Mouse (Mus musculus): ENCODE measurements around the gene Mug1. TPM values are rescaled to one million over a fixed set of nuclear protein-coding genes. Genes with fewer than 3 reads are reported as not detected.
"Not testable (repeated sequence)": the region's sequence is repeated elsewhere in the genome, so short reads cannot be mapped to it uniquely, and the experiment has no call there.

Mug1 gene
- not detected in 2 replicates for polyA plus RNA-seq (2016; fragmentation: Nextera tagmentation; extraction: Ambion mirVana)

DNA sequence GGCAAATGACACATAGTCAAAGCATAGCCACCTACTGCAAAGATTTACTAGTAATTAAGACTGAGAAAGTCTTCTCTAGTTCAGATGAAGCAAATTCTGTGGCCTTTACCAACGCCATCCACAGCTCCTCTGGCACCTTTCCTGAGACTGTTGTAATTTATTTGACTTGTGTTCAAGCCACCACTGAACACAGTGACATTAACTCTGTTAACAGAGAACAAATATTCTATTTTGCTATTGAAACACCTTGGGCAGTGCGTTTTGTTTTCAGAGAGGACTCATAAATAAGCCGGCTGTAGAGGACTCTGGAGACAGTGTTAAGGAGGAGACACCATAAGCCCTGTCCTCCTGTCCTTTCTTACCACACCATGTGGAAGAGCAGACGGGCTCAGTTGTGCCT, at the start of gene Mug1:
Gene Mug1, plus strand, starts transcription at position 271 of the 400 bp plus-strand sequence.
- H3K27ac ChIP-seq; H3K4me3 ChIP-seq; DNase-seq (ENCODE audit: extremely low spot score, low spot score); H3K27me3 ChIP-seq (ENCODE audit: poor library complexity, severe bottlenecking); H3K4me1 ChIP-seq; H3K36me3 ChIP-seq (replicated peaks): not testable (repeated sequence)
- WGBS = 78% methylated on average over 4 of the region's 4 CpGs
- H3K9me3 ChIP-seq = peaks cover 19% of the 10 kb centered on the region

DNA sequence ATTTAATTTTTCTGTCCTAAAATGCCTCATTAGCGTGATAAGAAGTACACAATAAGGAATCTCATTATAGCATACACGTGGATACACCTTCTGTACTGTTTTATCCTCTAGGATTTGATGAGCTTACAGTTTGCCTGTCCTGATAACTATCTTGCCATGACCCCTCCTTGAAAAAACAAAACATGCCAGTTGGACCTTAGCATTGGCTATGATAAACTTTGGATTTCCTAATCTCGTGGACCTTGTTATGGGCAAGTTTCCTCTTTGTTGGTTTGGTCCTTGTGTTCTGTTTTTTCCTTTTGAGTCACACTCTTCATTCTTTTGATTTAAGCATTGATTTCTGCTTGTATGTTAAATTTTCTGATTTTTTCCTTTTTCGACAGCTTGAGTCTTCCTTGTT, 10.3 kb upstream of the Mug1 start:
- H3K27me3 ChIP-seq (ENCODE audit: poor library complexity, severe bottlenecking) = no peaks in the 10 kb centered on the region
- no peaks in the 10 kb centered on the region for H3K4me1 ChIP-seq
- WGBS = 86% methylated on average over 4 of the region's 4 CpGs
- peaks cover 16% of the 10 kb centered on the region; the same call in 1 of the 2 replicates for H3K9me3 ChIP-seq
- H3K4me3 ChIP-seq = no peak overlapping the region
- DNase-seq (ENCODE audit: extremely low spot score, low spot score) = no peak
- no peaks in the 10 kb centered on the region for H3K36me3 ChIP-seq (replicated peaks)
- H3K27ac ChIP-seq = no peak overlapping the region

DNA sequence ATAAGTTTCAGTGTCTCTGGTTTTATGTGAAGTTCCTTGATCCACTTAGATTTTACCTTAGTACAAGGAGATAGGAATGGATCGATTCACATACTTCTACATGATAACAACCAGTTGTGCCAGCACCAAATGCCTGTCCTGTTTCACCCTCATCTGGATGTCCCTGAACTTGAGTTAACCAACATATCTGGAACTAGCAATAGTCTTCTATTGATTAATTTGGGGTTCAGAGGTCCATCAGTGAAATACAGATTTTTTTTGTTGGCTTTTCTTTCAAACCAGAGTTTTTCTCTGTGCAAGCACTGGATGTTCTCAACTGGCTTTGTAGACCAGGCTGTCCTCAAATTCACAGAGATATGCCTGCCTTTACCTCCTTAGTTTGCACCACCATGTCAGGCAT, 2.0 kb upstream of the Mug1 start:
- Histone ChIP-seq H3K4me1 (no peaks in the 10 kb centered on the region), H3K9me3 (peaks cover 24% of the 10 kb centered on the region), H3K27me3 (ENCODE audit: poor library complexity, severe bottlenecking) (no peaks in the 10 kb centered on the region), H3K27ac (no peak overlapping the region), H3K36me3 (replicated peaks) (no peaks in the 10 kb centered on the region), H3K4me3 (no peak overlapping the region)
- 90% methylated on average over 1 of the region's 1 CpGs for WGBS
- DNase-seq (ENCODE audit: extremely low spot score, low spot score) = no peak

DNA sequence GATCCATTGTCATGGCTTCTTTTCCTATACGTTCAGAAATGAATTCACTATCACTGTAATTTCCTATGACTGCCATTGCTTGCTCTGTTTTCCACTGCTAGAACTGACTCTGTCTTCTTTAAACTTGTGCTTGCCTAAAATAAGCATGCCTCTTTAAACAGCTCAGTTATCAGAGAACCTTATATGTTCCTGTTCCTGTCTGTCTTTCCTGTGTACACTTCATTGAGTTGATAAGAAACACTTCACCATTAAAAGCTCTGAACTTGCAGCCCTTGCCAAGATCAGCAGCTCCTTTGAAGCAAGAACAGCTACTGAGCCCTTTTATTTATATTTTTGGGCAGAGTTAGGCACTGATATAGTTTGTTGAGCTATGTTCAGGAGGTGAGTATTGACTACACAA, 10.0 kb downstream of the Mug1 start:
- no peak for DNase-seq (ENCODE audit: extremely low spot score, low spot score)
- H3K27me3 ChIP-seq (ENCODE audit: poor library complexity, severe bottlenecking) = no peaks in the 10 kb centered on the region
- H3K36me3 ChIP-seq (replicated peaks) = no peaks in the 10 kb centered on the region
- H3K27ac ChIP-seq = no peak overlapping the region
- H3K4me3 ChIP-seq = no peak overlapping the region
- H3K9me3 ChIP-seq = peaks cover 25% of the 10 kb centered on the region; the same call in 1 of the 2 replicates
- no peaks in the 10 kb centered on the region for H3K4me1 ChIP-seq
- 54% methylated on average over 1 of the region's 1 CpGs for WGBS

Other genes with a start within 250 kb of the Mug1 start
- 2.2 and 2.4 TPM in 2 replicates for gene A2m, start 203.2 kb upstream of the Mug1 start, polyA plus RNA-seq (2016; fragmentation: Nextera tagmentation; extraction: Ambion mirVana)
- gene Gm7298, start 105.6 kb upstream of the Mug1 start, polyA plus RNA-seq (2016; fragmentation: Nextera tagmentation; extraction: Ambion mirVana) = not detected in 2 replicates
- gene Mug2, start 168.2 kb downstream of the Mug1 start, polyA plus RNA-seq (2016; fragmentation: Nextera tagmentation; extraction: Ambion mirVana) = not detected in 2 replicates

Data from forebrain, embryonic 10.5 days (tissue).